Mouse (Mus musculus) common myeloid progenitor, adult 5-6 weeks (primary cell): ENCODE data around the gene Ap1m2. TPM values are rescaled to one million over a fixed set of nuclear protein-coding genes. Genes with fewer than 3 reads are reported as not detected.
A peak's percentile ranks its signal among the peaks of the same experiment; 100 is the strongest.
"Not testable (repeated sequence)": the region's sequence is repeated elsewhere in the genome, so short reads cannot be mapped to it uniquely, and the experiment has no call there.

ENCODE experiments used
- ATAC-seq: replicated peaks from 2 replicates; pipeline ENCODE4 v1.8.0; 2016; ENCODE audit warnings: low read depth, mild to moderate bottlenecking, moderate TSS enrichment, inconsistent platforms; ENCODE audit not compliant: poor library complexity, severe bottlenecking
- total RNA-seq: library from RNA; stranded (forward); fragments of 200-1000, 187-1606 nt; gene quantifications from 2 replicates; pipeline ENCODE4 v1.2.3, GENCODE M21; 2017

Gene Ap1m2
- total RNA-seq, 1 experiment from 2014 or later: 0.37 TPM

GRCm38 (mm10) chr9:21266889-21267288 is 45.2 kb downstream of the Ap1m2 start:
- ATAC-seq: no peak

- ATAC-seq: no peak
Measured at GRCm38 (mm10) chr9:21265611-21266010, 46.5 kb downstream of the Ap1m2 start.

GRCm38 (mm10) chr9:21265000-21265561 is 47.1 kb downstream of the Ap1m2 start, which contains the start of gene Atg4d:
Atg4d (plus strand) TSS chr9:21265293.
- peak; percentile 95 for ATAC-seq

GRCm38 (mm10) chr9:21264272-21264999 is 47.7 kb downstream of the Ap1m2 start:
- no peak for ATAC-seq

GRCm38 (mm10) chr9:21261831-21262230 is 50.3 kb downstream of the Ap1m2 start:
- no peak for ATAC-seq

GRCm38 (mm10) chr9:21260491-21261040 is 51.6 kb downstream of the Ap1m2 start:
- ATAC-seq: no peak

GRCm38 (mm10) chr9:21256349-21256748 is 55.8 kb downstream of the Ap1m2 start:
- ATAC-seq: not testable (repeated sequence)

GRCm38 (mm10) chr9:21254690-21255089 is 57.4 kb downstream of the Ap1m2 start:
- ATAC-seq: no peak

GRCm38 (mm10) chr9:21251116-21251735 is 60.9 kb downstream of the Ap1m2 start:
- ATAC-seq: no peak

- ATAC-seq: no peak
Measured at GRCm38 (mm10) chr9:21250509-21250908, 61.6 kb downstream of the Ap1m2 start.

- ATAC-seq: peak; percentile 26; the same call in 1 of the 2 replicates
Measured at GRCm38 (mm10) chr9:21249629-21250508, 62.3 kb downstream of the Ap1m2 start.

GRCm38 (mm10) chr9:21248326-21248725 is 63.8 kb downstream of the Ap1m2 start, which contains the start of gene S1pr5:
S1pr5 (minus strand) TSS chr9:21248443.
- ATAC-seq: peak; percentile 37

GRCm38 (mm10) chr9:21246342-21246741 is 65.8 kb downstream of the Ap1m2 start:
- no peak for ATAC-seq

GRCm38 (mm10) chr9:21245113-21245487 is 67.0 kb downstream of the Ap1m2 start:
- ATAC-seq: no peak

- ATAC-seq: no peak
Measured at GRCm38 (mm10) chr9:21244428-21245112, 67.6 kb downstream of the Ap1m2 start.
